Mouse (Mus musculus): ENCODE results near the gene Rpap2.
A peak's percentile ranks its signal among the peaks of the same experiment; 100 is the strongest.

Rpap2 gene

GRCm38 (mm10) chr5:107687592-107688498 is 90.7 kb downstream of the Rpap2 start:
- DNase-seq = peak; percentile 91

GRCm38 (mm10) chr5:107688499-107688866 is 91.3 kb downstream of the Rpap2 start:
- peak; percentile 47 for DNase-seq

GRCm38 (mm10) chr5:107695019-107695418 is 97.8 kb downstream of the Rpap2 start:
- DNase-seq = no peak

GRCm38 (mm10) chr5:107698888-107699287 is 101.7 kb downstream of the Rpap2 start:
- no peak for DNase-seq

GRCm38 (mm10) chr5:107700873-107701272 is 103.7 kb downstream of the Rpap2 start:
- peak; percentile 49 for DNase-seq

- DNase-seq = no peak
Observed at GRCm38 (mm10) chr5:107701658-107702057, 104.5 kb downstream of the Rpap2 start.

- peak; percentile 52 for DNase-seq
Observed at GRCm38 (mm10) chr5:107703207-107703763, 106.1 kb downstream of the Rpap2 start.

GRCm38 (mm10) chr5:107705756-107706155 is 108.6 kb downstream of the Rpap2 start:
- DNase-seq = no peak

GRCm38 (mm10) chr5:107706262-107706661 is 109.1 kb downstream of the Rpap2 start:
- DNase-seq = no peak

GRCm38 (mm10) chr5:107708124-107708797 is 111.1 kb downstream of the Rpap2 start:
- DNase-seq = no peak

Data from thymus, postnatal 4 days (tissue).